ENCODE assay signal across 9 mouse cellular contexts in genomic region chrX:162159637-162160611, GRCm38 (mm10). TPM values are rescaled to one million over a fixed set of nuclear protein-coding genes. Genes with fewer than 3 reads are reported as not detected.
A peak's percentile ranks its signal among the peaks of the same experiment; 100 is the strongest.
DNase-seq lines count a peak whose midpoint lies in the region; ATAC-seq lines count a peak whose summit lies in the region.
"Had no signal": no experiment of that assay in that cellular context is flagged by ENCODE, and none has a peak within 500 bp of the region (broad histone marks: within the 10 kb centered on the region; RNA-seq: fewer than 3 reads in every experiment).

Gene Nhs, minus strand, starts transcription at chrX:162159730.

- peak; percentile 86 for DNase-seq in 3134 (ENCODE audit: extremely low read depth, insufficient read length, low spot score)
- peak; percentile 25 to 34 for DNase-seq in adrenal gland, postnatal 4 days (ENCODE audit: low spot score in 2 of 2)
- DNase-seq in heart, adult 9 months (ENCODE audit: low spot score in 2 of 2), result peak; percentile 53 to 60
- peak; percentile 61 to 72 for DNase-seq in kidney, adult 8-10 months

- H3K4me2 ChIP-seq in embryonic facial prominence, embryonic 13.5 days, result peak within 1 kb of the TSS; percentile 67
- peak within 1 kb of the TSS; percentile 73 for H3K4me2 ChIP-seq in limb, embryonic 15.5 days
- peak within 1 kb of the TSS; percentile 72 for H3K4me2 ChIP-seq in midbrain, embryonic 16.5 days (ENCODE audit: low read length)
- H3K4me2 ChIP-seq in stomach, embryonic 16.5 days (ENCODE audit: low read depth, low read length), result peak within 1 kb of the TSS; percentile 61

- ATAC-seq in embryonic facial prominence, embryonic 13.5 days (ENCODE audit: insufficient number of reproducible peaks, insufficient read depth, low FRiP score, low TSS enrichment, low read depth), result peak; percentile 87
- ATAC-seq in limb, embryonic 15.5 days (ENCODE audit: insufficient number of reproducible peaks, low FRiP score, low TSS enrichment, low read depth), result peak; percentile 82
- peak; percentile 87 for ATAC-seq in midbrain, embryonic 16.5 days
- ATAC-seq in stomach, embryonic 16.5 days (ENCODE audit: insufficient read depth, low FRiP score), result peak; percentile 86

- no peaks in the 10 kb centered on the region for H3K9me3 ChIP-seq in embryonic facial prominence, embryonic 13.5 days
- no peaks in the 10 kb centered on the region for H3K9me3 ChIP-seq in limb, embryonic 15.5 days
- H3K9me3 ChIP-seq in midbrain, embryonic 16.5 days (replicated peaks; ENCODE audit: control insufficient read depth, low read length, poor library complexity, severe bottlenecking), result no peaks in the 10 kb centered on the region
- no peaks in the 10 kb centered on the region for H3K9me3 ChIP-seq in stomach, embryonic 16.5 days (replicated peaks; ENCODE audit: control insufficient read depth, low read length)

- H3K36me3 ChIP-seq in embryonic facial prominence, embryonic 13.5 days, result no peaks in the 10 kb centered on the region
- no peaks in the 10 kb centered on the region for H3K36me3 ChIP-seq in limb, embryonic 15.5 days
- H3K36me3 ChIP-seq in midbrain, embryonic 16.5 days (ENCODE audit: control insufficient read depth, insufficient read depth, low read length), result no peaks in the 10 kb centered on the region
- H3K36me3 ChIP-seq in stomach, embryonic 16.5 days (ENCODE audit: control insufficient read depth, insufficient read depth, low read length), result no peaks in the 10 kb centered on the region

- H3K4me3 ChIP-seq in embryonic facial prominence, embryonic 13.5 days, result peak within 1 kb of the TSS; percentile 56
- H3K4me3 ChIP-seq in limb, embryonic 15.5 days, result peak within 1 kb of the TSS; percentile 57
- H3K4me3 ChIP-seq in midbrain, embryonic 16.5 days (ENCODE audit: low read depth, low read length), result peak within 1 kb of the TSS; percentile 53
- H3K4me3 ChIP-seq in stomach, embryonic 16.5 days (replicated peaks; ENCODE audit: low read length), result peak within 1 kb of the TSS; percentile 54

- 25% methylated on average over 38 of the region's 61 CpGs for WGBS in embryonic facial prominence, embryonic 13.5 days
- 20% methylated on average over 54 of the region's 61 CpGs for WGBS in limb, embryonic 15.5 days
- 25% methylated on average over 56 of the region's 61 CpGs for WGBS in midbrain, embryonic 16.5 days
- 20% methylated on average over 61 of the region's 61 CpGs for WGBS in stomach, embryonic 16.5 days

- H3K27ac ChIP-seq in embryonic facial prominence, embryonic 13.5 days, result peak within 1 kb of the TSS; percentile 55
- peak within 1 kb of the TSS; percentile 57 for H3K27ac ChIP-seq in limb, embryonic 15.5 days
- peak within 1 kb of the TSS; percentile 73 for H3K27ac ChIP-seq in midbrain, embryonic 16.5 days (ENCODE audit: low read length)
- peak within 1 kb of the TSS; percentile 39 for H3K27ac ChIP-seq in stomach, embryonic 16.5 days (ENCODE audit: low read length)

- H3K27me3 ChIP-seq in embryonic facial prominence, embryonic 13.5 days, result peaks cover 47% of the 10 kb centered on the region
- peaks cover 38% of the 10 kb centered on the region for H3K27me3 ChIP-seq in limb, embryonic 15.5 days
- peaks cover 3% of the 10 kb centered on the region; the same call in 1 of the 2 replicates for H3K27me3 ChIP-seq in midbrain, embryonic 16.5 days (ENCODE audit: control insufficient read depth, insufficient read depth, low read depth, low read length)
- H3K27me3 ChIP-seq in stomach, embryonic 16.5 days (ENCODE audit: control insufficient read depth, insufficient read depth, low read length), result no peaks in the 10 kb centered on the region; the same call in 1 of the 2 replicates

- H3K9ac ChIP-seq in embryonic facial prominence, embryonic 13.5 days, result peak within 1 kb of the TSS; percentile 73
- H3K9ac ChIP-seq in limb, embryonic 15.5 days, result peak within 1 kb of the TSS; percentile 45
- peak within 1 kb of the TSS; percentile 75 for H3K9ac ChIP-seq in midbrain, embryonic 16.5 days (ENCODE audit: low read depth, low read length)
- H3K9ac ChIP-seq in stomach, embryonic 16.5 days (ENCODE audit: low read length), result peak within 1 kb of the TSS; percentile 69

- H3K4me1 ChIP-seq in embryonic facial prominence, embryonic 13.5 days, result peaks cover 8% of the 10 kb centered on the region
- H3K4me1 ChIP-seq in limb, embryonic 15.5 days, result no peaks in the 10 kb centered on the region
- H3K4me1 ChIP-seq in midbrain, embryonic 16.5 days (ENCODE audit: control insufficient read depth, insufficient read depth, low read length), result peaks cover 5% of the 10 kb centered on the region; the same call in 1 of the 2 replicates
- no peaks in the 10 kb centered on the region for H3K4me1 ChIP-seq in stomach, embryonic 16.5 days (ENCODE audit: control insufficient read depth, insufficient read depth, low read length)

RNA-seq across cellular contexts. Expression of gene Nhs, which starts in this region (rescaled TPM):
- total RNA-seq in adrenal gland, postnatal 4 days (2021), result 1 to 10 TPM; 3.5 to 6.7 TPM
- 3.0 and 3.6 TPM in 2 replicates for polyA plus RNA-seq in embryonic facial prominence, embryonic 13.5 days (2015; fragmentation: Nextera tagmentation; extraction: Ambion mirVana)
- polyA plus RNA-seq in limb, embryonic 15.5 days (2015; fragmentation: Nextera tagmentation; extraction: Ambion mirVana), result 1.8 and 2.3 TPM in 2 replicates
- polyA plus RNA-seq in midbrain, embryonic 16.5 days (2015; fragmentation: Nextera tagmentation; extraction: Ambion mirVana), result 3.4 and 3.8 TPM in 2 replicates
- polyA plus RNA-seq in stomach, embryonic 16.5 days (2015; fragmentation: Nextera tagmentation; extraction: Ambion mirVana), result 1.4 and 1.8 TPM in 2 replicates
- total RNA-seq: MEL had no signal

Comparison
In these comparisons a context has a peak if more than half of its experiments do, and no peak if none do; other contexts are left out.
1. Peak in every context shown above with its lines: DNase-seq, ATAC-seq, H3K4me3 ChIP-seq and H3K27ac ChIP-seq.
2. DNase-seq: peak in every context shown above with its lines; median percentile 86 in 3134; 66 in kidney, adult 8-10 months; 56 in heart, adult 9 months; 30 in adrenal gland, postnatal 4 days.